Mouse (Mus musculus) liver, adult 2 months (tissue): ENCODE measurements around the gene Gse1.

Experiments used
- CTCF ChIP-seq: fragments of 200-500 bp; IDR thresholded peaks from 2 replicates; pipeline ENCODE4 v1.5.1; 2011; ENCODE audit warnings: low read depth, low read length, control low read depth
- POLR2A ChIP-seq: fragments of 200-500 bp; IDR thresholded peaks from 2 replicates; pipeline ENCODE4 v1.6.1; 2011; ENCODE audit warnings: low read length, control low read depth; ENCODE audit not compliant: insufficient read depth; ENCODE audit errors: extremely low read depth

DNA sequence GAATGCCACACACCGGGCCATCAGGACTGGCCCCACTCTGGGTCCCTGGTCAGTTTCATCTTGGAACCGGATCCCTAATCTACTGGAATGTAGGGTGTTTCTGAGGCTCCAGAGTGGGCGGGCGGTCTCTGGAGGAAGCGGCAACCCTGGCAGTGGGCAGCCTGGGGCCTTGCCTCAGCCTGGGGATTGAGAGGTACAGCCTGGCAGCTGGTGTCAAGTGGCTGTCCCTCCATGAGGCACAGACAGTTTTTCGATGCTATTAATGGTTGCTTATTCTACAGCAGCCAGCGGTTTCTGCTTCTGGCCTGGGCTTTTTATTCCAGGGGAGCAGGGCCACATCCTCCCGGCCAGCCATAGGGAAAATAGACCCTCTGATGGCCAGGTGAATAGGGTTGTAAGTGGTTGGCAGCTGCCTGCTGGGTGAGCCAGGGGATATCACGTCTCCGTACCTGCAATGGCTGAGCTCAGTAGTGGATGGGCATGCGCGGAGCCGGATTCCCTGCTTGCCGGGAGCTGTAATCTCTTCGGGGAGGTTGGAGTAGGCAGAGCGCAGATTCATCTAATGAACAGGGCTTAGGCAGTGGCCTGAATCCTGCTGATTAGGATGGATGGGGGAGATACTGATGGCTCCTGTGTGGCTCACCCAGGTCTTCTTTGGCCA, 22.6 kb downstream of the Gse1 start:
- TF ChIP-seq CTCF, result no peak
- TF ChIP-seq POLR2A, result no peak
